Mouse (Mus musculus): ENCODE data around the gene AC131692.1. TPM values are rescaled to one million over a fixed set of nuclear protein-coding genes. Genes with fewer than 3 reads are reported as not detected.

AC131692.1 gene
- polyA plus RNA-seq, 1 experiment from 2014 or later = 0.32 TPM

GRCm38 (mm10) chr19:6057313-6058096 lies 36.7 kb upstream of the AC131692.1 start, which contains the start of the genes Mrpl49 and Fau:
Gene Mrpl49, minus strand, starts transcription at chr19:6057785.
Gene Fau, plus strand, starts transcription at chr19:6057844.
- WGBS (ENCODE audit: insufficient replicate concordance) = under 1% methylated on average over 63 of the region's 63 CpGs
- H3K9ac ChIP-seq = peak within 1 kb of the TSS; percentile 95
- H3K4me1 ChIP-seq (replicated peaks) = peaks cover 68% of the 10 kb centered on the region
- H3K4me2 ChIP-seq = peak within 1 kb of the TSS; percentile 95
- H3K9me3 ChIP-seq (replicated peaks) = no peaks in the 10 kb centered on the region
- ATAC-seq (ENCODE audit: low read depth) = peak; percentile 79
- no peaks in the 10 kb centered on the region for H3K27me3 ChIP-seq
- H3K27ac ChIP-seq = peak within 1 kb of the TSS; percentile 85
- peak within 1 kb of the TSS; percentile 89 for H3K4me3 ChIP-seq (replicated peaks)
- peaks cover 57% of the 10 kb centered on the region for H3K36me3 ChIP-seq
- DNase-seq = peak; percentile 97

- 13% methylated on average over 5 of the region's 5 CpGs for WGBS (ENCODE audit: insufficient replicate concordance)
- DNase-seq = no peak
- H3K9ac ChIP-seq = peak overlapping the region; percentile 95
- H3K27me3 ChIP-seq = no peaks in the 10 kb centered on the region
- H3K4me3 ChIP-seq (replicated peaks) = peak overlapping the region; percentile 89
- peak overlapping the region; percentile 85 for H3K4me2 ChIP-seq
- peaks cover 70% of the 10 kb centered on the region for H3K4me1 ChIP-seq (replicated peaks)
- peak overlapping the region; percentile 85 for H3K27ac ChIP-seq
- no peaks in the 10 kb centered on the region for H3K9me3 ChIP-seq (replicated peaks)
- H3K36me3 ChIP-seq = peaks cover 47% of the 10 kb centered on the region
- no peak for ATAC-seq (ENCODE audit: low read depth)
Observed at GRCm38 (mm10) chr19:6058513-6058912, 35.7 kb upstream of the AC131692.1 start.

- H3K9ac ChIP-seq = peak overlapping the region; percentile 95
- no peaks in the 10 kb centered on the region for H3K9me3 ChIP-seq (replicated peaks)
- ATAC-seq (ENCODE audit: low read depth) (no peak), DNase-seq (no peak)
- 59% methylated on average over 5 of the region's 5 CpGs for WGBS (ENCODE audit: insufficient replicate concordance)
- H3K27ac ChIP-seq = peak overlapping the region; percentile 85
- peaks cover 70% of the 10 kb centered on the region for H3K4me1 ChIP-seq (replicated peaks)
- H3K27me3 ChIP-seq = no peaks in the 10 kb centered on the region
- H3K4me2 ChIP-seq = peak overlapping the region; percentile 85
- peaks cover 43% of the 10 kb centered on the region for H3K36me3 ChIP-seq
- peak overlapping the region; percentile 89 for H3K4me3 ChIP-seq (replicated peaks)
Observed at GRCm38 (mm10) chr19:6058966-6059365, 35.3 kb upstream of the AC131692.1 start.

- Histone ChIP-seq H3K9ac (peak within 1 kb of the TSS; percentile 93), H3K9me3 (replicated peaks) (no peaks in the 10 kb centered on the region), H3K4me3 (replicated peaks) (peak within 1 kb of the TSS; percentile 81), H3K36me3 (peaks cover 22% of the 10 kb centered on the region), H3K27me3 (no peaks in the 10 kb centered on the region), H3K27ac (peak within 1 kb of the TSS; percentile 96), H3K4me2 (peak within 1 kb of the TSS; percentile 100), H3K4me1 (replicated peaks) (peaks cover 60% of the 10 kb centered on the region)
- under 1% methylated on average over 58 of the region's 58 CpGs for whole genome bisulfite sequencing (ENCODE audit: insufficient replicate concordance)
- peak; percentile 87 for DNase-seq
- ATAC-seq (ENCODE audit: low read depth) = peak; percentile 74
Observed at GRCm38 (mm10) chr19:6061021-6061533, 33.1 kb upstream of the AC131692.1 start, which contains the start of gene Znhit2. Gene Znhit2, plus strand, starts transcription at chr19:6061192.

GRCm38 (mm10) chr19:6061641-6062302 lies 32.4 kb upstream of the AC131692.1 start:
- 1% methylated on average over 44 of the region's 44 CpGs for WGBS (ENCODE audit: insufficient replicate concordance)
- ATAC-seq (ENCODE audit: low read depth) (peak; percentile 16), DNase-seq (peak; percentile 38)
- Histone ChIP-seq H3K4me3 (replicated peaks) (peak overlapping the region; percentile 81), H3K27ac (peak overlapping the region; percentile 96), H3K9ac (peak overlapping the region; percentile 93), H3K4me1 (replicated peaks) (peaks cover 60% of the 10 kb centered on the region), H3K4me2 (peak overlapping the region; percentile 100), H3K9me3 (replicated peaks) (no peaks in the 10 kb centered on the region), H3K27me3 (no peaks in the 10 kb centered on the region), H3K36me3 (peaks cover 19% of the 10 kb centered on the region)

GRCm38 (mm10) chr19:6062418-6062817 lies 31.8 kb upstream of the AC131692.1 start:
- Histone ChIP-seq H3K9me3 (replicated peaks) (no peaks in the 10 kb centered on the region), H3K27me3 (no peaks in the 10 kb centered on the region), H3K4me3 (replicated peaks) (peak overlapping the region; percentile 81), H3K4me1 (replicated peaks) (peaks cover 63% of the 10 kb centered on the region), H3K4me2 (peak overlapping the region; percentile 100), H3K36me3 (peaks cover 19% of the 10 kb centered on the region), H3K9ac (peak overlapping the region; percentile 93), H3K27ac (peak overlapping the region; percentile 96)
- DNase-seq = no peak
- 47% methylated on average over 5 of the region's 5 CpGs for WGBS (ENCODE audit: insufficient replicate concordance)
- no peak for ATAC-seq (ENCODE audit: low read depth)

- Histone ChIP-seq H3K36me3 (peaks cover 19% of the 10 kb centered on the region), H3K4me1 (replicated peaks) (peaks cover 70% of the 10 kb centered on the region), H3K9ac (peak overlapping the region; percentile 93; the same call in 1 of the 2 replicates), H3K9me3 (replicated peaks) (no peaks in the 10 kb centered on the region), H3K27ac (peak overlapping the region; percentile 96), H3K4me3 (replicated peaks) (peak overlapping the region; percentile 81), H3K27me3 (no peaks in the 10 kb centered on the region), H3K4me2 (peak overlapping the region; percentile 100)
- WGBS (ENCODE audit: insufficient replicate concordance) = 88% methylated on average over 6 of the region's 6 CpGs
- DNase-seq = no peak
- no peak for ATAC-seq (ENCODE audit: low read depth)
Observed at GRCm38 (mm10) chr19:6063081-6063480, 31.1 kb upstream of the AC131692.1 start.

- Histone ChIP-seq H3K9me3 (replicated peaks) (no peaks in the 10 kb centered on the region), H3K27ac (peak overlapping the region; percentile 84; the same call in 1 of the 2 replicates), H3K9ac (peak overlapping the region; percentile 79), H3K4me3 (replicated peaks) (peak overlapping the region; percentile 64), H3K27me3 (no peaks in the 10 kb centered on the region), H3K4me1 (replicated peaks) (peaks cover 55% of the 10 kb centered on the region), H3K36me3 (peaks cover 30% of the 10 kb centered on the region), H3K4me2 (peak overlapping the region; percentile 93)
- no peak for ATAC-seq (ENCODE audit: low read depth)
- WGBS (ENCODE audit: insufficient replicate concordance) = 44% methylated on average over 5 of the region's 5 CpGs
- no peak for DNase-seq
Observed at GRCm38 (mm10) chr19:6066571-6066970, 27.6 kb upstream of the AC131692.1 start.

- Histone ChIP-seq H3K4me2 (peak overlapping the region; percentile 93), H3K9me3 (replicated peaks) (no peaks in the 10 kb centered on the region), H3K9ac (peak overlapping the region; percentile 79), H3K27ac (peak overlapping the region; percentile 84), H3K4me3 (replicated peaks) (peak overlapping the region; percentile 64), H3K36me3 (peaks cover 30% of the 10 kb centered on the region), H3K27me3 (no peaks in the 10 kb centered on the region), H3K4me1 (replicated peaks) (peaks cover 49% of the 10 kb centered on the region)
- peak; percentile 70 for ATAC-seq (ENCODE audit: low read depth)
- under 1% methylated on average over 30 of the region's 30 CpGs for WGBS (ENCODE audit: insufficient replicate concordance)
- peak; percentile 83 for DNase-seq
Observed at GRCm38 (mm10) chr19:6067011-6067723, 27.1 kb upstream of the AC131692.1 start.

GRCm38 (mm10) chr19:6067724-6068415 lies 26.3 kb upstream of the AC131692.1 start, which contains the start of gene Tm7sf2:
Gene Tm7sf2, minus strand, starts transcription at chr19:6068373.
- peak; percentile 91 for DNase-seq
- 16% methylated on average over 33 of the region's 33 CpGs for WGBS (ENCODE audit: insufficient replicate concordance)
- H3K4me3 ChIP-seq (replicated peaks) = peak within 1 kb of the TSS; percentile 64
- peak; percentile 91 for ATAC-seq (ENCODE audit: low read depth)
- H3K27ac ChIP-seq = peak within 1 kb of the TSS; percentile 84
- peaks cover 30% of the 10 kb centered on the region for H3K36me3 ChIP-seq
- H3K27me3 ChIP-seq = no peaks in the 10 kb centered on the region
- peak within 1 kb of the TSS; percentile 93 for H3K4me2 ChIP-seq
- H3K9me3 ChIP-seq (replicated peaks) = no peaks in the 10 kb centered on the region
- peak within 1 kb of the TSS; percentile 79 for H3K9ac ChIP-seq
- peaks cover 42% of the 10 kb centered on the region for H3K4me1 ChIP-seq (replicated peaks)
